Mouse (Mus musculus) cerebellum, adult 2 months (tissue): ENCODE data around the gene Hfe2. TPM values are rescaled to one million over a fixed set of nuclear protein-coding genes. Genes with fewer than 3 reads are reported as not detected.

Source experiments
- DNase-seq, 2 experiments: peaks; one replicate each; pipeline ENCODE4 v3.0.0; 2021
- H3K27ac ChIP-seq: fragments of 200-500 bp; 2 replicates; pipeline ENCODE4 v1.5.1; 2012; ENCODE audit warnings: low read length, control low read depth, inconsistent platforms; ENCODE audit not compliant: insufficient read depth
- H3K27me3 ChIP-seq: fragments of 200-500 bp; 2 replicates; pipeline ENCODE4 v1.6.1; 2012; ENCODE audit warnings: inconsistent platforms, mild to moderate bottlenecking, low read length, moderate library complexity; ENCODE audit not compliant: control insufficient read depth, insufficient read depth
- H3K4me1 ChIP-seq: fragments of 200-500 bp; 2 replicates; pipeline ENCODE4 v1.6.1; 2011; ENCODE audit warnings: low read length; ENCODE audit not compliant: control insufficient read depth, insufficient read depth
- H3K4me3 ChIP-seq: fragments of 200-500 bp; replicated peaks from 2 replicates; pipeline ENCODE3; 2011; ENCODE audit warnings: mild to moderate bottlenecking, low read depth, low read length, control low read depth; ENCODE audit not compliant: insufficient read depth
- CTCF ChIP-seq: fragments of 200-500 bp; IDR thresholded peaks from 2 replicates; pipeline ENCODE4 v1.5.1; 2011; ENCODE audit warnings: low read depth, mild to moderate bottlenecking, control low read depth, low read length, moderate library complexity, borderline replicate concordance; ENCODE audit not compliant: insufficient read depth
- POLR2A ChIP-seq: fragments of 200-500 bp; IDR thresholded peaks from 2 replicates; pipeline ENCODE4 v1.6.1; 2011; ENCODE audit warnings: low read length, control low read depth, borderline replicate concordance; ENCODE audit not compliant: insufficient read depth
- WGBS: fragments of 180-500 bp; shearing (Covaris S2); methylation state at CpG from one replicate; pipeline ENCODE4 v1.1.7; 2018; 5-methylcytosine and 5-hydroxymethylcytosine counted together
- polyA plus RNA-seq: library from polyadenylated mRNA; depleted of rRNA; stranded (reverse); fragments of >200 nt; gene quantifications from 2 replicates; pipeline ENCODE4 v1.2.3, GENCODE M21; 2012

Hfe2 gene
- polyA plus RNA-seq, 1 experiment = 0.41 TPM

GRCm38 (mm10) chr3:96539316-96539715 is 14.3 kb downstream of the Hfe2 start:
- Histone ChIP-seq H3K27me3 (no peaks in the 10 kb centered on the region), H3K27ac (no peak overlapping the region), H3K4me1 (no peaks in the 10 kb centered on the region), H3K4me3 (no peak overlapping the region)
- DNase-seq = no peak
- 81% methylated on average over 2 of the region's 2 CpGs for WGBS
- TF ChIP-seq POLR2A (no peak), CTCF (no peak)

DNA sequence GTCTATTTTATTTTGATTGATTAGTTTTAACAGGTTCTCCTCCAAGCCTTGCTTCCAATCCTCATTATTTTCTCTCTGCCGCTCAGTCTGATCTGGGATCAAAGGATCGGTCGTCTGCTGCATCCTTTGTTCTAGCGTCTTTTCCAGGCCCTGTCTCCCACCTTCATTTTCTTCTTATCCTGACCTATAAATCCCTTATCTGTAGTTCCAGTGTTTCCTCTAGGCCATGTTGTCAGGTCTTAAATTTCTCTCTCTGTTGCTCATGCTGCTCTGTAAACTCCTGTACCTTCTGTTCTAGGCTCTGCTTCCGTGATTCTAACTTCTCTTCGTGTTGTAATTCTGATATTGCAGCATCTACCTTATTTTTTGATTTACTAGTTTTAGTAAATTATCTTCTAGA is 15.8 kb downstream of the Hfe2 start:
- TF ChIP-seq POLR2A (no peak), CTCF (no peak)

DNA sequence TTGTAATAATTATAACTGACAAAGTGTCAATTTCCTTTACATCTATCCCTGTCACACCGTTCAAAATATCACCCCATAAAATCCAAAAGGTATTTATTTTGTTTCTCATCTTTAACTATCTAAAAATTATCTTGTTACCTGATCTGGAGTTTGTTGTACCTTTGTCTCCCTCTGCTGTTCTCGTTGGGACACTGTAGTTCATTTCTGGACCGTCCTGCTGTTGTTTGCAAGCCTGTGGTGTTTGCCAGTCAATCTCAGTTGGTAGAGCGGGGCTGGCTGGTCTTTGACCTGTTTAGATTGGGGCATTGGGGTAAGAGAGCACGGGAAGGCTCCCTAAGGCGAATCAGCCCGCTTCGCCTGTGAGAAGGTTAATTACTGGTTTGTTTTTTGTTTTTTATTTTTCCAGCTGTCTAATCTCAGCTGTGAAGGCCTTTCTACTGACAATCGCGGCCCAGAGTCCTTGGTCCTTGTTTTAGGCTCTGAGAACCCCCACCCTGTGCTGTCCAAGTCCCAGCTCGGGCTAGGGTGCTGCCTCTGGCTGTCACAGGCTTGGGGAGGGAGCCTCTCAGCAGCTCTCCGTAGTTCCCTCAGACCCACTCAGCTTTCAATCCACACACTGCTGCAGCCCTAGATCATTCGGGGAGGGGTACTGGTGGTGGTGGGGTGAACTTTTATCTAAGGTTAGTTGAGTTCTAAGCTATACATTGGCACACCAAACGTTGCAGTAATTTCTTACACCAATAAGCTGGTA is 16.5 kb downstream of the Hfe2 start:
- Histone ChIP-seq H3K4me3 (no peak overlapping the region), H3K27ac (no peak overlapping the region), H3K4me1 (no peaks in the 10 kb centered on the region), H3K27me3 (no peaks in the 10 kb centered on the region)
- TF ChIP-seq POLR2A (no peak), CTCF (no peak)
- no peak for DNase-seq
- 32% methylated on average over 14 of the region's 14 CpGs for WGBS

More for the DNA sequence above, 15.8 kb downstream of the Hfe2 start:
- Histone ChIP-seq H3K4me3 (no peak overlapping the region), H3K27me3 (no peaks in the 10 kb centered on the region), H3K4me1 (no peaks in the 10 kb centered on the region), H3K27ac (no peak overlapping the region)
- DNase-seq = no peak
- 71% methylated on average over 6 of the region's 6 CpGs for WGBS

DNA sequence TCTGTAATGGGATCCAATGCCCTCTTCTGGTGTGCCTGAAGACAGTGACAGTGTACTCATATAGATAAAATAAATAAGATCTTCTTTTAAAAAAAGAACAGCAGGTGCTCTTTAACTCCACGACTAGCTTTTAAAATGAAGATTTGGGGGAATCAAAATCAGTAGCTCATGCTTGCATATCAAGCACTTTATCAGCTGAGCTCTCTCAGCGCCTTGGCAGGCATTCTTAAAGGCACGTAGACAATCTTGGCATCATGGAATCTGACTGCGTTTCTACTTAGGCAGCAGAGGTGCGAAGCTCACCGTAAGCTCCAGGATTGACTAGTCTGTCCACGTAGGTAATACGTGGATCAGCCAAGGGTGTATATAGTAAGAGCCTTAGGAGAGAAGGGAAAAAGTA is 17.6 kb downstream of the Hfe2 start:
- H3K27ac ChIP-seq = no peak overlapping the region
- no peaks in the 10 kb centered on the region for H3K27me3 ChIP-seq
- no peak for TF ChIP-seq POLR2A
- no peak for TF ChIP-seq CTCF
- H3K4me1 ChIP-seq = no peaks in the 10 kb centered on the region
- DNase-seq = no peak
- WGBS = 79% methylated on average over 8 of the region's 8 CpGs
- no peak overlapping the region for H3K4me3 ChIP-seq

DNA sequence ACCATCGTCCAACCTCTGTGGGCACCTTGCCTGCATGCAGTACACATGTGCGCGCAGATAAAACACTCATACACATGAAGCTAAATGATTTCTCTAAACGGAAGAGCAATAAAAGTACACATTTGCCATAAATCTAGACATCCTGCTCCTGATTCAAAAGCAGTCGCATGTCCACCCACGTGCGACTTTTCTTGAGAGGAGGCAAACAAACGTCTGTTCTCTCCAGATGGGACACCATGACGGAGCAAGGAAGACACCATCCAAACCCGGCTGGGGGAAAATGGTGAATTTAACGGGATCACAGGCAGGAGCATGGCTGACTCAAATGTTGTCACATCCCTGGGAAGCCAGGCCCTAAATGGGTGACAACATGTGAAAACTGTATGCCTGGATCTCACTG is 18.4 kb downstream of the Hfe2 start:
- WGBS = 82% methylated on average over 11 of the region's 11 CpGs
- DNase-seq = no peak

GRCm38 (mm10) chr3:96545565-96545964 is 20.6 kb downstream of the Hfe2 start:
- H3K4me3 ChIP-seq = no peak overlapping the region
- H3K4me1 ChIP-seq = no peaks in the 10 kb centered on the region
- H3K27me3 ChIP-seq = no peaks in the 10 kb centered on the region
- 26% methylated on average over 1 of the region's 1 CpGs for WGBS
- H3K27ac ChIP-seq = no peak overlapping the region
- DNase-seq = no peak
- TF ChIP-seq CTCF = no peak
- no peak for TF ChIP-seq POLR2A

More for the DNA sequence above, 18.4 kb downstream of the Hfe2 start:
- no peak overlapping the region for H3K27ac ChIP-seq
- no peak overlapping the region for H3K4me3 ChIP-seq
- no peak for TF ChIP-seq CTCF
- no peak for TF ChIP-seq POLR2A
- H3K27me3 ChIP-seq = no peaks in the 10 kb centered on the region
- no peaks in the 10 kb centered on the region for H3K4me1 ChIP-seq

DNA sequence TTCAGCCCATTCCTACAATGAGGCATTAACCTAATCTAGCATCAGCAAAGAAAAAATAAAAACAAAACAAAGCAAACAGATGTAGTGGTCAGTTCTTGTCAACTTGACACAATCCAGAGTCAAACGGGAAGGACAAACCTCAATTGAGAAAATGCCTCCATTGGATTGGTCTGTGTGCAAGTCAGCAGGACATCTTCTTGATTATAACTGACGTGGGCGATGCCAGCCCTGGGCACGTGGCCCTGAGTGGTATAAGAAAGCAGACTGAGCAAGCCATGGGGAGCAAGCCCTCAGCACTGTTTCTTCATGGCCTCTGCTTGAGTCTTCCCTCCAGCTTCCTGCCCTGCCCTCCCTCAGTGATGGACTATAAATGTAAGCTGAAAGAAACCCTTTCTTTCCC is 21.9 kb downstream of the Hfe2 start:
- no peaks in the 10 kb centered on the region for H3K27me3 ChIP-seq
- no peak for DNase-seq
- TF ChIP-seq POLR2A (no peak), CTCF (no peak)
- H3K4me3 ChIP-seq = no peak overlapping the region
- WGBS = 19% methylated on average over 4 of the region's 4 CpGs
- no peaks in the 10 kb centered on the region for H3K4me1 ChIP-seq
- no peak overlapping the region for H3K27ac ChIP-seq

DNA sequence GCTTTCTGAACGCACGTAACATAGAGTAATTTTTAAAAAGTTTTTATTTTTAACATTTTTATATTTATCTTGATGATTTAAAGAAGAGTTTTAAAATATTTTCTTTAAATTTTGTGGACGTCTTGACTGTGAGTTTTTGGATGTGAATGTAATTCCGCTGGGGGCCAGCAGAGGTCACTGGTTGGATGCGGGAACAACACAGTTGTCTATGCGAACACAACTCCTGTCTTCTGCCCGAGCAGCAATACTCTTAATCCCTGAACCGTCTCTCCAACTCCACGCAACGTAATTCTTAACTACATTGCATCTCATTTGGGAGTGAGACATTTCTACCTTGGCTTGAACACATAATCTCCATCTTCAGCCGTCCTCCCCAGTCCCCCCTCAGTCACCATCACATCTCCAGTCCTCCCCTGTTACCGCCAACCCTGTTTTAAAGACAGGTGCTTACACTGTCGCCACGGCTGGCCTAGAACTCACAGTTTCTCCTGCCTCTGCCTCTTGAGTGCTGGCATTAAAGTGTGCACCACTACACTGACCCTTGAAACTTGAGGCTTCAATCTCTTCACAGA is 22.5 kb downstream of the Hfe2 start:
- whole genome bisulfite sequencing = 10% methylated on average over 14 of the region's 14 CpGs
- peak; percentile 68 to 82 for DNase-seq
- H3K27ac ChIP-seq = no peak overlapping the region
- peak; percentile 81 for TF ChIP-seq CTCF
- TF ChIP-seq POLR2A = no peak
- H3K27me3 ChIP-seq = no peaks in the 10 kb centered on the region
- no peak overlapping the region for H3K4me3 ChIP-seq
- H3K4me1 ChIP-seq = no peaks in the 10 kb centered on the region

DNA sequence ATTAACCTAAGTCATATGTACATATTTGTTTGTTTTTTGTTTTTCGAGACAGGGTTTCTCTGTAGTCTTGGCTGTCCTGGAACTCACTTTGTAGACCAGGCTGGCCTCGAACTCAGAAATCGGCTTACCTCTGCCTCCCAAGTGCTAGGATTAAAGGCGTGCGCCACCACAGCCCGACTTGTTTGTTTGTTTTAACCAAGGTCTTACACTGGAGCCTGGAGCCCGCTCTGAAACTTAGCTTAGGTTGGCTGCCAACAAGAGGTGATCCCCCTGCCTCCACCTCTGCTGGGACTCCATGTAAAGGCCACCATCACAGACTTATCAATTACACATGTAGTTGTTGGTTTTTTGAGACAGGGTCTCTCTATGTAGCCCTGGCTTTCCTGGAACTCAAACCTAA is 23.9 kb downstream of the Hfe2 start:
- Histone ChIP-seq H3K27ac (no peak overlapping the region), H3K4me3 (no peak overlapping the region), H3K4me1 (no peaks in the 10 kb centered on the region), H3K27me3 (no peaks in the 10 kb centered on the region)
- TF ChIP-seq CTCF = no peak
- no peak for TF ChIP-seq POLR2A
- WGBS = 94% methylated on average over 7 of the region's 7 CpGs
- no peak for DNase-seq
